Comparison of ENCODE assay signal across 9 mouse cellular contexts in the genomic region with DNA sequence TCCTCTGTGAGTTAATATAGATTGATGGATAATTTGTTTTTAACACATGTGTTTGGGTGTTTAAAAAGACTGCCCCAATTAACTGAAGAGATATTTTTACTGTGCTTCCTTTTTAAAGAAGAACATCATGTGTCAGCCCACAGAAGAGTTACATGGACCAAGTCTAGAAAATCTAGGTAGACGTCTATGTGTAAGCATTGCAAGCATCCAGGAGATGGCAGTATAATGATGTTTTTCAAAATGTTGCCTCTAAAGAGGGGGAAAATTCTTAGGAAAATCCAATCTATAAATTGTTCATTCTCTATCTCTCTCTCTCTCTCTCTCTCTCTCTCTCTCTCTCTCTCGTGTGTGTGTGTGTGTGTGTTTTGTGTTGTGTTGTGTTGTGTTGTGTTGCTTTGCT. TPM values are rescaled to one million over a fixed set of nuclear protein-coding genes. Genes with fewer than 3 reads are reported as not detected.
DNase-seq lines count a peak whose midpoint lies in the region; ATAC-seq and TF ChIP-seq lines count a peak whose summit lies in the region.
"Had no signal": no experiment of that assay in that cellular context is flagged by ENCODE, and none has a peak within 500 bp of the region (broad histone marks: within the 10 kb centered on the region; RNA-seq: fewer than 3 reads in every experiment).

No protein-coding gene starts in this region.

- H3K27me3 ChIP-seq in lung, embryonic 14.5 days (ENCODE audit: insufficient read depth, low read length): no peaks in the 10 kb centered on the region

- H3K9ac ChIP-seq in lung, embryonic 14.5 days: no peak overlapping the region

- no peak overlapping the region for H3K4me3 ChIP-seq in lung, embryonic 14.5 days (ENCODE audit: low read depth, low read length)

- peak; percentile 53 for TF ChIP-seq CTCF in lung, embryonic 14.5 days (IDR thresholded peaks at IDR 0.05; ENCODE audit: low read depth)

- no peak overlapping the region for H3K27ac ChIP-seq in lung, embryonic 14.5 days (ENCODE audit: low read depth)

- peak; percentile 82 for ATAC-seq in frontal cortex, adult (ENCODE audit: low TSS enrichment)
- ATAC-seq in lung, embryonic 14.5 days (ENCODE audit: insufficient read depth): peak; percentile 38; the same call in 1 of the 2 replicates
- peak; percentile 77; the same call in 1 of the 2 replicates for ATAC-seq in common myeloid progenitor, adult 5-6 weeks (replicated peaks; ENCODE audit: low read depth, poor library complexity, severe bottlenecking)
- ATAC-seq in monocyte, adult 5-6 weeks (replicated peaks; ENCODE audit: insufficient number of reproducible peaks, low FRiP score, low TSS enrichment, poor library complexity, severe bottlenecking): no peak

- no peak overlapping the region for H3K4me2 ChIP-seq in lung, embryonic 14.5 days

- H3K4me1 ChIP-seq in lung, embryonic 14.5 days (ENCODE audit: insufficient read depth): no peaks in the 10 kb centered on the region

- no peaks in the 10 kb centered on the region for H3K36me3 ChIP-seq in lung, embryonic 14.5 days (ENCODE audit: insufficient read depth)

- no peaks in the 10 kb centered on the region for H3K9me3 ChIP-seq in lung, embryonic 14.5 days (ENCODE audit: low read depth, low read length)

- no peak for DNase-seq in frontal cortex, postnatal 14 days (ENCODE audit: low spot score in 2 of 2)
- peak; percentile 73 for DNase-seq in lung, embryonic 14.5 days
- no peak for DNase-seq in lung, postnatal 4 days
- DNase-seq in naive thymus-derived CD4-positive, alpha-beta T cell, adult 2 months (ENCODE audit: low read depth): peak; percentile 54
- DNase-seq in spleen, postnatal 4 days (ENCODE audit: low spot score in 2 of 2): no peak

- 0% methylated on average over 2 of the region's 2 CpGs for WGBS in lung, embryonic 14.5 days

RNA-seq across cellular contexts. Expression of a gene that starts 22.2 kb away (rescaled TPM):
- 1.7 and 2.2 TPM in 2 replicates for polyA plus RNA-seq in lung, embryonic 14.5 days (2014; fragmentation: Nextera tagmentation; extraction: Ambion mirVana)
- total RNA-seq in common myeloid progenitor, adult 5-6 weeks (2017): 0.41 and 0.68 TPM in 2 replicates
- 8.2 to 42.9 TPM (median 22.5 TPM) in 3 replicates for total RNA-seq in monocyte, adult 5-6 weeks (2017)

RNA-seq across cellular contexts. Expression of a gene that starts 22.6 kb away (rescaled TPM):
- polyA plus RNA-seq in lung, embryonic 14.5 days (2014; fragmentation: Nextera tagmentation; extraction: Ambion mirVana): 0.11 and 0.34 TPM in 2 replicates
- total RNA-seq in common myeloid progenitor, adult 5-6 weeks (2017): not detected in 2 replicates
- total RNA-seq in monocyte, adult 5-6 weeks (2017): not detected in 3 replicates
- polyA plus RNA-seq: liver, embryonic 16.5 days had no signal

RNA-seq across cellular contexts. Expression of a gene that starts 30.3 kb away (rescaled TPM):
- 683 and 808 TPM in 2 replicates for polyA plus RNA-seq in lung, embryonic 14.5 days (2014; fragmentation: Nextera tagmentation; extraction: Ambion mirVana)
- total RNA-seq in common myeloid progenitor, adult 5-6 weeks (2017): 2,045 and 2,619 TPM in 2 replicates
- total RNA-seq in monocyte, adult 5-6 weeks (2017): 582 to 671 TPM (median 653 TPM) in 3 replicates

RNA-seq across cellular contexts. Expression of a gene that starts 57.5 kb away (rescaled TPM):
- polyA plus RNA-seq in lung, embryonic 14.5 days (2014; fragmentation: Nextera tagmentation; extraction: Ambion mirVana): 22.3 and 23.3 TPM in 2 replicates
- total RNA-seq in common myeloid progenitor, adult 5-6 weeks (2017): 31.5 and 39.9 TPM in 2 replicates
- total RNA-seq in monocyte, adult 5-6 weeks (2017): 22.9 to 33.6 TPM (median 26.5 TPM) in 3 replicates

Comparison
In these comparisons a context has a peak if more than half of its experiments do, and no peak if none do; other contexts are left out.
1. DNase-seq: peak in lung, embryonic 14.5 days (single experiment) and naive thymus-derived CD4-positive, alpha-beta T cell, adult 2 months (single experiment); none in frontal cortex, postnatal 14 days (0 of 2), lung, postnatal 4 days (0 of 2) and spleen, postnatal 4 days (0 of 2).